In the genomic region with DNA sequence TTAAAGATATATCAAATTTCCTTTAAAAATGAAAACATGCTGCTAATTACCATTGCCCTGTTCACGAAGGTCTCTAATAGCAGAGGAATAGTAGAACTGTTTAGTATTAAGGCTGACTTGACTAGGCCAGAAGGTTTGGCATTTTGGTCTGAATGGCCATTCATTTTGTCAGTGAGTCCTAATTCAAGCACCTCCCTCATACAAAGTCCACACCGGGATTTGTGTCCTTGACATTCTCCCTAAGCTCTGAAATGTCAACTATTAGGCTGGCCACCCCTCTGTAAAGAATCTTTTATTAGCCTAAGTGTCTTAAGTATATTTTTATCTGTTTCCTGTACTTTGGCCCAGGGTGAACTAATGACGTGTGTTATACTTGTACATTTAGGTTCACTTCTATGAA, we compare ENCODE assay signal across 28 mouse cellular contexts.
"Had no signal": no experiment of that assay in that cellular context is flagged by ENCODE, and none has a peak within 500 bp of the region (broad histone marks: within the 10 kb centered on the region; RNA-seq: fewer than 3 reads in every experiment).

No protein-coding gene starts in this region.

- H3K27ac ChIP-seq: gastrocnemius, adult 2 months; heart, embryonic 10.5 days; hindbrain, embryonic 10.5 days; hindbrain, embryonic 12.5 days; hindbrain, embryonic 14.5 days; intestine, embryonic 15.5 days; kidney, embryonic 15.5 days; layer of hippocampus, adult 2 months; left cerebral cortex, adult 2 months; limb, embryonic 10.5 days; limb, embryonic 12.5 days; liver, embryonic 13.5 days; liver, embryonic 15.5 days had no signal

- ATAC-seq: hindbrain, embryonic 16.5 days; inflammation-experienced regulatory T-cells, adult 6 months; intestine, embryonic 15.5 days; intestine, postnatal 0 days had no signal

- H3K4me3 ChIP-seq: gastrocnemius, adult 2 months; heart, embryonic 10.5 days; heart, embryonic 12.5 days; hindbrain, embryonic 10.5 days; hindbrain, embryonic 12.5 days; intestine, embryonic 15.5 days; kidney, embryonic 15.5 days; layer of hippocampus, adult 2 months; left cerebral cortex, adult 2 months; limb, embryonic 10.5 days; limb, embryonic 12.5 days; liver, embryonic 13.5 days; liver, embryonic 15.5 days had no signal

- H3K27me3 ChIP-seq: heart, embryonic 12.5 days; hindbrain, embryonic 12.5 days; intestine, embryonic 15.5 days; kidney, embryonic 15.5 days; limb, embryonic 12.5 days; liver, embryonic 13.5 days; liver, embryonic 15.5 days had no signal

- H3K9ac ChIP-seq: heart, embryonic 12.5 days; hindbrain, embryonic 12.5 days; hindbrain, embryonic 14.5 days; intestine, embryonic 15.5 days; kidney, embryonic 15.5 days; limb, embryonic 12.5 days; liver, embryonic 13.5 days; liver, embryonic 15.5 days had no signal

- H3K9me3 ChIP-seq: heart, embryonic 10.5 days; heart, embryonic 12.5 days; hindbrain, embryonic 10.5 days; hindbrain, embryonic 12.5 days; intestine, embryonic 15.5 days; kidney, embryonic 15.5 days; limb, embryonic 10.5 days; limb, embryonic 12.5 days; liver, embryonic 13.5 days; liver, embryonic 15.5 days had no signal

- H3K4me1 ChIP-seq: heart, embryonic 10.5 days; heart, embryonic 12.5 days; hindbrain, embryonic 10.5 days; hindbrain, embryonic 12.5 days; intestine, embryonic 15.5 days; kidney, embryonic 15.5 days; limb, embryonic 10.5 days; limb, embryonic 12.5 days; liver, embryonic 13.5 days; liver, embryonic 15.5 days had no signal

- H3K36me3 ChIP-seq: heart, embryonic 10.5 days; heart, embryonic 12.5 days; hindbrain, embryonic 10.5 days; hindbrain, embryonic 12.5 days; intestine, embryonic 15.5 days; kidney, embryonic 15.5 days; limb, embryonic 10.5 days; limb, embryonic 12.5 days; liver, embryonic 13.5 days; liver, embryonic 15.5 days had no signal

- DNase-seq: gastrocnemius, adult 2 months; gastrocnemius, postnatal 10 days; gastrocnemius, postnatal 25 days; heart, adult 18-20 months; heart, postnatal 10 days; heart, postnatal 4 days; kidney, adult 18-20 months; kidney, postnatal 10 days; kidney, postnatal 25 days; kidney, postnatal 4 days; liver; liver, embryonic 13.5 days had no signal

- H3K4me2 ChIP-seq: heart, embryonic 12.5 days; hindbrain, embryonic 12.5 days; hindbrain, embryonic 14.5 days; intestine, embryonic 15.5 days; kidney, embryonic 15.5 days; limb, embryonic 12.5 days; liver, embryonic 11.5 days; liver, embryonic 13.5 days; liver, embryonic 15.5 days had no signal
